Comparison of ENCODE assay signal across 9 mouse cellular contexts in the genomic region with DNA sequence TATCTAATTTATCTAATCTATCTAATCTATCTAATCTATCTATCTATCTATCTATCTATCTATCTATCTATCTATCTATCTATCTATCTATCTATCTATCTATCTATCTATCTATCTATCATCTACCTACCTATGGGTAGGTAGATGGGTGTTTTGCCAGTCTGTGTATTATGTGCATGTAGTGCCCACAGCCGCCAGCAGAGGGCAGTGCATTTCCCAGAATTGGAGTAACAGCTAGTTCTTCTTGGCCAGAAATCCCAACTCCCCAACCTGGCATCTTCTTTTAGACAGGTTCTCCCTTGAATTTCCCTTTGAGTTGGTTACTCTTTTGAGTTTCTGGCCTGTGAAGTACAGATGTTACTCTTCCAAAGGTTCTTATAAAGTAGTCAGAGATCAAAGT.
DNase-seq lines count a peak whose midpoint lies in the region; ATAC-seq lines count a peak whose summit lies in the region.
"Had no signal": no experiment of that assay in that cellular context is flagged by ENCODE, and none has a peak within 500 bp of the region (broad histone marks: within the 10 kb centered on the region; RNA-seq: fewer than 3 reads in every experiment).

No protein-coding gene starts in this region.

- H3K4me2 ChIP-seq in midbrain, embryonic 15.5 days, result no peak overlapping the region
- no peak overlapping the region for H3K4me2 ChIP-seq in liver, embryonic 13.5 days
- H3K4me2 ChIP-seq: limb, embryonic 13.5 days had no signal

- H3K27ac ChIP-seq in midbrain, embryonic 10.5 days (replicated peaks), result no peak overlapping the region
- H3K27ac ChIP-seq in midbrain, embryonic 15.5 days, result no peak overlapping the region
- H3K27ac ChIP-seq in liver, embryonic 13.5 days, result no peak overlapping the region
- H3K27ac ChIP-seq: limb, embryonic 13.5 days had no signal

- no peaks in the 10 kb centered on the region for H3K27me3 ChIP-seq in midbrain, embryonic 10.5 days (ENCODE audit: low read depth, poor library complexity, severe bottlenecking)
- no peaks in the 10 kb centered on the region for H3K27me3 ChIP-seq in midbrain, embryonic 15.5 days (replicated peaks)
- no peaks in the 10 kb centered on the region for H3K27me3 ChIP-seq in liver, embryonic 13.5 days
- H3K27me3 ChIP-seq: limb, embryonic 13.5 days had no signal

- H3K36me3 ChIP-seq in midbrain, embryonic 10.5 days, result no peaks in the 10 kb centered on the region
- H3K36me3 ChIP-seq in midbrain, embryonic 15.5 days (replicated peaks), result no peaks in the 10 kb centered on the region
- no peaks in the 10 kb centered on the region for H3K36me3 ChIP-seq in liver, embryonic 13.5 days
- H3K36me3 ChIP-seq: limb, embryonic 13.5 days had no signal

- WGBS in midbrain, embryonic 10.5 days, result 7% methylated on average over 1 of the region's 1 CpGs
- WGBS in midbrain, embryonic 15.5 days, result 0% methylated on average over 1 of the region's 1 CpGs
- 0% methylated on average over 1 of the region's 1 CpGs for WGBS in liver, embryonic 13.5 days (ENCODE audit: insufficient replicate concordance)

- H3K9me3 ChIP-seq in midbrain, embryonic 10.5 days (replicated peaks), result no peaks in the 10 kb centered on the region; the same call in 1 of the 2 replicates
- no peaks in the 10 kb centered on the region for H3K9me3 ChIP-seq in midbrain, embryonic 15.5 days
- H3K9me3 ChIP-seq in liver, embryonic 13.5 days (replicated peaks), result no peaks in the 10 kb centered on the region
- H3K9me3 ChIP-seq: limb, embryonic 13.5 days had no signal

- ATAC-seq in midbrain, embryonic 15.5 days (replicated peaks), result no peak
- no peak for ATAC-seq in liver, embryonic 13.5 days (ENCODE audit: low read depth)

- no peak overlapping the region for H3K9ac ChIP-seq in midbrain, embryonic 15.5 days
- no peak overlapping the region for H3K9ac ChIP-seq in liver, embryonic 13.5 days
- H3K9ac ChIP-seq: limb, embryonic 13.5 days had no signal

- peak; percentile 65 for DNase-seq in midbrain, embryonic 10.5 days (ENCODE audit: low spot score)
- DNase-seq in adrenal gland, adult (ENCODE audit: inconsistent age in 2 of 2, low spot score in 1 of 2), result peak; percentile 40 to 84
- DNase-seq in embryo, embryonic 11 days, result peak; percentile 63
- DNase-seq in kidney, postnatal 10 days, result peak; percentile 80
- DNase-seq in liver, embryonic 13.5 days, result peak; percentile 7
- peak; percentile 65 for DNase-seq in right cerebral cortex, postnatal 14 days
- peak; percentile 40 to 59 for DNase-seq in urinary bladder, postnatal 36 days (ENCODE audit: low spot score in 2 of 2)

- no peak overlapping the region for H3K4me3 ChIP-seq in midbrain, embryonic 10.5 days
- H3K4me3 ChIP-seq in midbrain, embryonic 15.5 days, result no peak overlapping the region
- H3K4me3 ChIP-seq in liver, embryonic 13.5 days (replicated peaks), result no peak overlapping the region
- H3K4me3 ChIP-seq: limb, embryonic 13.5 days had no signal

- no peaks in the 10 kb centered on the region for H3K4me1 ChIP-seq in midbrain, embryonic 10.5 days
- H3K4me1 ChIP-seq in midbrain, embryonic 15.5 days, result no peaks in the 10 kb centered on the region
- no peaks in the 10 kb centered on the region for H3K4me1 ChIP-seq in liver, embryonic 13.5 days (replicated peaks)
- H3K4me1 ChIP-seq: limb, embryonic 13.5 days had no signal

Comparison
In these comparisons a context has a peak if more than half of its experiments do, and no peak if none do; other contexts are left out.
1. DNase-seq: peak in every context shown above with its lines; median percentile 80 in kidney, postnatal 10 days; 65 in midbrain, embryonic 10.5 days; 65 in right cerebral cortex, postnatal 14 days; 63 in embryo, embryonic 11 days; 62 in adrenal gland, adult; 50 in urinary bladder, postnatal 36 days; 7 in liver, embryonic 13.5 days.